Mouse (Mus musculus) stomach, postnatal 0 days (tissue): ENCODE data around the gene 1700003E16Rik. TPM values are rescaled to one million over a fixed set of nuclear protein-coding genes. Genes with fewer than 3 reads are reported as not detected.
A peak's percentile ranks its signal among the peaks of the same experiment; 100 is the strongest.

Experiments used
- ATAC-seq: fragments of 200-750 bp; cut with Nextera tagmentation; 2 replicates; pipeline ENCODE4 v1.8.0; 2017; ENCODE audit not compliant: low FRiP score, low TSS enrichment
- DNase-seq: peaks from one replicate; pipeline ENCODE4 v3.0.0-alpha.2; 2016; ENCODE audit warnings: low spot score
- H3K27ac ChIP-seq: fragments of 300-500 bp; sonication (generic); replicated peaks from 2 replicates; pipeline ENCODE4 v1.5.1; 2014; ENCODE audit warnings: mild to moderate bottlenecking, control low read depth
- H3K27me3 ChIP-seq: fragments of 300-500 bp; sonication (generic); 2 replicates; pipeline ENCODE4 v1.6.1; 2014; ENCODE audit warnings: low read length; ENCODE audit not compliant: control insufficient read depth, insufficient read depth
- H3K36me3 ChIP-seq: fragments of 300-500 bp; sonication (generic); 2 replicates; pipeline ENCODE4 v1.6.1; 2014; ENCODE audit warnings: low read length, mixed read lengths; ENCODE audit not compliant: control insufficient read depth, insufficient read depth
- H3K4me1 ChIP-seq: fragments of 300-500 bp; sonication (generic); replicated peaks from 2 replicates; pipeline ENCODE4 v1.6.1; 2014; ENCODE audit warnings: antibody characterized with exemption; ENCODE audit not compliant: control insufficient read depth, insufficient read depth
- H3K4me2 ChIP-seq: fragments of 300-500 bp; sonication (generic); replicated peaks from 2 replicates; pipeline ENCODE4 v1.6.1; 2014; ENCODE audit warnings: low read depth, mild to moderate bottlenecking, control low read depth, moderate library complexity
- H3K4me3 ChIP-seq: fragments of 300-500 bp; sonication (generic); 2 replicates; pipeline ENCODE4 v1.5.1; 2014; ENCODE audit warnings: low read depth, low read length, control low read depth
- H3K9ac ChIP-seq: fragments of 300-500 bp; sonication (generic); 2 replicates; pipeline ENCODE4 v1.6.1; 2014; ENCODE audit warnings: mild to moderate bottlenecking, low read length, control low read depth, mixed read lengths
- H3K9me3 ChIP-seq: fragments of 300-500 bp; sonication (generic); 2 replicates; pipeline ENCODE4 v1.6.1; 2016; ENCODE audit warnings: low read length; ENCODE audit not compliant: control insufficient read depth
- CTCF ChIP-seq: IDR thresholded peaks from 2 replicates; pipeline ENCODE4 v1.5.1; 2016; ENCODE audit warnings: antibody characterized with exemption, low read depth, mild to moderate bottlenecking, moderate library complexity
- EP300 ChIP-seq: optimal IDR thresholded peaks from 2 replicates; pipeline ENCODE3; 2016; ENCODE audit warnings: antibody characterized with exemption
- WGBS: fragments of 180-500 bp; shearing (Covaris S2); extraction: QIAGEN DNeasy Blood & Tissue Kit; methylation state at CpG from one replicate; pipeline ENCODE4 v1.1.7; 2014; 5-methylcytosine and 5-hydroxymethylcytosine counted together
- polyA plus RNA-seq: library from polyadenylated mRNA; unstranded; fragments of >200 nt; fragmentation: Nextera tagmentation; extraction: Ambion mirVana; gene quantifications from 2 replicates; pipeline ENCODE4 v1.2.1, GENCODE M21; 2015

1700003E16Rik gene
- polyA plus RNA-seq, 1 experiment from 2014 or later, result 1.1 TPM

- no peaks in the 10 kb centered on the region; the same call in 1 of the 2 replicates for H3K36me3 ChIP-seq
- peak overlapping the region; percentile 23; the same call in 1 of the 2 replicates for H3K4me3 ChIP-seq
- no peaks in the 10 kb centered on the region for H3K9me3 ChIP-seq
- peak overlapping the region; percentile 51 for H3K4me2 ChIP-seq
- TF ChIP-seq CTCF (no peak), EP300 (no peak)
- peak overlapping the region; percentile 50 for H3K9ac ChIP-seq
- DNase-seq (no peak), ATAC-seq (peak; percentile 59; the same call in 1 of the 2 replicates)
- H3K27me3 ChIP-seq, result no peaks in the 10 kb centered on the region
- peaks cover 2% of the 10 kb centered on the region; the same call in 1 of the 2 replicates for H3K4me1 ChIP-seq
- 37% methylated on average over 12 of the region's 12 CpGs for WGBS
- no peak overlapping the region for H3K27ac ChIP-seq
These were observed 23.4 kb downstream of the 1700003E16Rik start for GRCm38 (mm10) chr6:83179390-83180117.

GRCm38 (mm10) chr6:83180605-83181004 lies 24.4 kb downstream of the 1700003E16Rik start:
- no peak for DNase-seq
- no peaks in the 10 kb centered on the region; the same call in 1 of the 2 replicates for H3K36me3 ChIP-seq
- H3K4me1 ChIP-seq, result peaks cover 2% of the 10 kb centered on the region; the same call in 1 of the 2 replicates
- H3K27me3 ChIP-seq, result no peaks in the 10 kb centered on the region
- no peaks in the 10 kb centered on the region for H3K9me3 ChIP-seq
- WGBS, result 78% methylated on average over 6 of the region's 6 CpGs
- no peak overlapping the region for H3K4me3 ChIP-seq
- H3K9ac ChIP-seq, result no peak overlapping the region
- no peak overlapping the region for H3K4me2 ChIP-seq
- H3K27ac ChIP-seq, result no peak overlapping the region
- TF ChIP-seq EP300 (no peak), CTCF (no peak)
- no peak for ATAC-seq

GRCm38 (mm10) chr6:83184858-83185435 lies 28.7 kb downstream of the 1700003E16Rik start:
- H3K4me1 ChIP-seq, result no peaks in the 10 kb centered on the region
- H3K9ac ChIP-seq, result no peak overlapping the region
- peaks cover 3% of the 10 kb centered on the region for H3K36me3 ChIP-seq
- DNase-seq (no peak), ATAC-seq (no peak)
- no peak overlapping the region for H3K27ac ChIP-seq
- H3K27me3 ChIP-seq, result no peaks in the 10 kb centered on the region
- no peak overlapping the region for H3K4me3 ChIP-seq
- TF ChIP-seq CTCF (peak; percentile 72), EP300 (no peak)
- H3K4me2 ChIP-seq, result no peak overlapping the region
- WGBS, result 81% methylated on average over 3 of the region's 3 CpGs
- no peaks in the 10 kb centered on the region for H3K9me3 ChIP-seq

- peak overlapping the region; percentile 36 for H3K4me2 ChIP-seq
- DNase-seq (peak; percentile 62), ATAC-seq (peak; percentile 67)
- H3K4me1 ChIP-seq, result no peaks in the 10 kb centered on the region
- no peak overlapping the region for H3K27ac ChIP-seq
- H3K9me3 ChIP-seq, result no peaks in the 10 kb centered on the region
- H3K9ac ChIP-seq, result peak overlapping the region; percentile 27; the same call in 1 of the 2 replicates
- peaks cover 4% of the 10 kb centered on the region for H3K36me3 ChIP-seq
- H3K27me3 ChIP-seq, result no peaks in the 10 kb centered on the region
- 0 out of 2 replicates have a peak overlapping the region, but pooled peaks have one; percentile 13 for H3K4me3 ChIP-seq
- 22% methylated on average over 22 of the region's 25 CpGs for WGBS
- no peak for TF ChIP-seq EP300
- TF ChIP-seq CTCF, result no peak
These were observed 30.0 kb downstream of the 1700003E16Rik start for GRCm38 (mm10) chr6:83185895-83186861.

- Histone ChIP-seq H3K9ac (no peak overlapping the region), H3K27ac (no peak overlapping the region), H3K4me1 (no peaks in the 10 kb centered on the region), H3K36me3 (peaks cover 11% of the 10 kb centered on the region), H3K4me2 (no peak overlapping the region), H3K9me3 (no peaks in the 10 kb centered on the region), H3K27me3 (no peaks in the 10 kb centered on the region), H3K4me3 (no peak overlapping the region)
- no peak for ATAC-seq
- no peak for TF ChIP-seq CTCF
- DNase-seq, result no peak
- WGBS, result 100% methylated on average over 2 of the region's 2 CpGs
These were observed 30.7 kb downstream of the 1700003E16Rik start for GRCm38 (mm10) chr6:83186946-83187345.
